Mouse (Mus musculus): ENCODE results near the gene March8. TPM values are rescaled to one million over a fixed set of nuclear protein-coding genes. Genes with fewer than 3 reads are reported as not detected.

Gene March8
- polyA plus RNA-seq, 1 experiment from 2014 or later, result 91.7 TPM

GRCm38 (mm10) chr6:116419699-116420098 lies 81.9 kb downstream of the March8 start:
- H3K27me3 ChIP-seq (ENCODE audit: control insufficient read depth, insufficient read depth, low read depth, low read length), result no peaks in the 10 kb centered on the region
- no peak overlapping the region for H3K9ac ChIP-seq (ENCODE audit: low read depth, low read length)
- H3K27ac ChIP-seq (ENCODE audit: low read length), result no peak overlapping the region
- WGBS (ENCODE audit: insufficient replicate concordance), result 56% methylated on average over 6 of the region's 6 CpGs
- no peaks in the 10 kb centered on the region for H3K36me3 ChIP-seq (ENCODE audit: control insufficient read depth, insufficient read depth)
- H3K4me2 ChIP-seq (ENCODE audit: low read depth, low read length), result no peak overlapping the region
- H3K9me3 ChIP-seq (replicated peaks; ENCODE audit: control insufficient read depth, low read length), result no peaks in the 10 kb centered on the region
- no peak overlapping the region for H3K4me3 ChIP-seq (ENCODE audit: low read depth, low read length)
- no peaks in the 10 kb centered on the region; the same call in 1 of the 2 replicates for H3K4me1 ChIP-seq (ENCODE audit: control insufficient read depth, low read depth, low read length)
- ATAC-seq (ENCODE audit: low read depth), result no peak

GRCm38 (mm10) chr6:116420271-116420670 lies 82.4 kb downstream of the March8 start:
- Histone ChIP-seq H3K27ac (ENCODE audit: low read length) (no peak overlapping the region), H3K27me3 (ENCODE audit: control insufficient read depth, insufficient read depth, low read depth, low read length) (no peaks in the 10 kb centered on the region), H3K4me1 (ENCODE audit: control insufficient read depth, low read depth, low read length) (no peaks in the 10 kb centered on the region; the same call in 1 of the 2 replicates), H3K9me3 (replicated peaks; ENCODE audit: control insufficient read depth, low read length) (no peaks in the 10 kb centered on the region), H3K9ac (ENCODE audit: low read depth, low read length) (no peak overlapping the region), H3K4me2 (ENCODE audit: low read depth, low read length) (no peak overlapping the region), H3K4me3 (ENCODE audit: low read depth, low read length) (no peak overlapping the region), H3K36me3 (ENCODE audit: control insufficient read depth, insufficient read depth) (no peaks in the 10 kb centered on the region)
- 66% methylated on average over 10 of the region's 10 CpGs for WGBS (ENCODE audit: insufficient replicate concordance)
- no peak for ATAC-seq (ENCODE audit: low read depth)

GRCm38 (mm10) chr6:116422991-116423390 lies 85.2 kb downstream of the March8 start:
- Histone ChIP-seq H3K4me2 (ENCODE audit: low read depth, low read length) (no peak overlapping the region), H3K9me3 (replicated peaks; ENCODE audit: control insufficient read depth, low read length) (no peaks in the 10 kb centered on the region), H3K4me1 (ENCODE audit: control insufficient read depth, low read depth, low read length) (no peaks in the 10 kb centered on the region), H3K36me3 (ENCODE audit: control insufficient read depth, insufficient read depth) (no peaks in the 10 kb centered on the region), H3K9ac (ENCODE audit: low read depth, low read length) (no peak overlapping the region), H3K27ac (ENCODE audit: low read length) (no peak overlapping the region), H3K27me3 (ENCODE audit: control insufficient read depth, insufficient read depth, low read depth, low read length) (no peaks in the 10 kb centered on the region), H3K4me3 (ENCODE audit: low read depth, low read length) (no peak overlapping the region)
- no peak for ATAC-seq (ENCODE audit: low read depth)
- 65% methylated on average over 7 of the region's 7 CpGs for WGBS (ENCODE audit: insufficient replicate concordance)

GRCm38 (mm10) chr6:116423664-116424063 lies 85.8 kb downstream of the March8 start:
- ATAC-seq (ENCODE audit: low read depth), result no peak
- Histone ChIP-seq H3K27ac (ENCODE audit: low read length) (no peak overlapping the region), H3K4me2 (ENCODE audit: low read depth, low read length) (no peak overlapping the region), H3K9ac (ENCODE audit: low read depth, low read length) (no peak overlapping the region), H3K27me3 (ENCODE audit: control insufficient read depth, insufficient read depth, low read depth, low read length) (no peaks in the 10 kb centered on the region), H3K4me1 (ENCODE audit: control insufficient read depth, low read depth, low read length) (no peaks in the 10 kb centered on the region), H3K9me3 (replicated peaks; ENCODE audit: control insufficient read depth, low read length) (no peaks in the 10 kb centered on the region), H3K4me3 (ENCODE audit: low read depth, low read length) (no peak overlapping the region), H3K36me3 (ENCODE audit: control insufficient read depth, insufficient read depth) (no peaks in the 10 kb centered on the region)
- 43% methylated on average over 2 of the region's 2 CpGs for WGBS (ENCODE audit: insufficient replicate concordance)

- Histone ChIP-seq H3K27me3 (ENCODE audit: control insufficient read depth, insufficient read depth, low read depth, low read length) (no peaks in the 10 kb centered on the region), H3K36me3 (ENCODE audit: control insufficient read depth, insufficient read depth) (no peaks in the 10 kb centered on the region), H3K4me2 (ENCODE audit: low read depth, low read length) (no peak overlapping the region), H3K9ac (ENCODE audit: low read depth, low read length) (no peak overlapping the region), H3K4me3 (ENCODE audit: low read depth, low read length) (no peak overlapping the region), H3K27ac (ENCODE audit: low read length) (no peak overlapping the region), H3K4me1 (ENCODE audit: control insufficient read depth, low read depth, low read length) (no peaks in the 10 kb centered on the region), H3K9me3 (replicated peaks; ENCODE audit: control insufficient read depth, low read length) (no peaks in the 10 kb centered on the region)
- 51% methylated on average over 3 of the region's 3 CpGs for WGBS (ENCODE audit: insufficient replicate concordance)
- ATAC-seq (ENCODE audit: low read depth), result no peak
These were observed 89.7 kb downstream of the March8 start for GRCm38 (mm10) chr6:116427552-116427951.

- H3K4me1 ChIP-seq (ENCODE audit: control insufficient read depth, low read depth, low read length), result no peaks in the 10 kb centered on the region
- WGBS (ENCODE audit: insufficient replicate concordance), result 42% methylated on average over 5 of the region's 5 CpGs
- no peak overlapping the region for H3K4me3 ChIP-seq (ENCODE audit: low read depth, low read length)
- H3K9me3 ChIP-seq (replicated peaks; ENCODE audit: control insufficient read depth, low read length), result no peaks in the 10 kb centered on the region
- no peak overlapping the region for H3K4me2 ChIP-seq (ENCODE audit: low read depth, low read length)
- no peaks in the 10 kb centered on the region for H3K36me3 ChIP-seq (ENCODE audit: control insufficient read depth, insufficient read depth)
- no peak for ATAC-seq (ENCODE audit: low read depth)
- no peak overlapping the region for H3K27ac ChIP-seq (ENCODE audit: low read length)
- H3K27me3 ChIP-seq (ENCODE audit: control insufficient read depth, insufficient read depth, low read depth, low read length), result no peaks in the 10 kb centered on the region
- no peak overlapping the region for H3K9ac ChIP-seq (ENCODE audit: low read depth, low read length)
These were observed 90.5 kb downstream of the March8 start for GRCm38 (mm10) chr6:116428282-116428681.

- Histone ChIP-seq H3K4me1 (ENCODE audit: control insufficient read depth, low read depth, low read length) (no peaks in the 10 kb centered on the region), H3K36me3 (ENCODE audit: control insufficient read depth, insufficient read depth) (no peaks in the 10 kb centered on the region), H3K9me3 (replicated peaks; ENCODE audit: control insufficient read depth, low read length) (no peaks in the 10 kb centered on the region), H3K4me2 (ENCODE audit: low read depth, low read length) (no peak overlapping the region), H3K4me3 (ENCODE audit: low read depth, low read length) (no peak overlapping the region), H3K27ac (ENCODE audit: low read length) (no peak overlapping the region), H3K9ac (ENCODE audit: low read depth, low read length) (no peak overlapping the region), H3K27me3 (ENCODE audit: control insufficient read depth, insufficient read depth, low read depth, low read length) (no peaks in the 10 kb centered on the region)
- no peak for ATAC-seq (ENCODE audit: low read depth)
- WGBS (ENCODE audit: insufficient replicate concordance), result 56% methylated on average over 6 of the region's 6 CpGs
These were observed 101.0 kb downstream of the March8 start for GRCm38 (mm10) chr6:116438864-116439263.

GRCm38 (mm10) chr6:116439531-116439930 lies 101.7 kb downstream of the March8 start:
- Histone ChIP-seq H3K27me3 (ENCODE audit: control insufficient read depth, insufficient read depth, low read depth, low read length) (no peaks in the 10 kb centered on the region), H3K4me2 (ENCODE audit: low read depth, low read length) (no peak overlapping the region), H3K36me3 (ENCODE audit: control insufficient read depth, insufficient read depth) (no peaks in the 10 kb centered on the region), H3K4me1 (ENCODE audit: control insufficient read depth, low read depth, low read length) (no peaks in the 10 kb centered on the region), H3K27ac (ENCODE audit: low read length) (no peak overlapping the region), H3K4me3 (ENCODE audit: low read depth, low read length) (no peak overlapping the region), H3K9ac (ENCODE audit: low read depth, low read length) (no peak overlapping the region), H3K9me3 (replicated peaks; ENCODE audit: control insufficient read depth, low read length) (no peaks in the 10 kb centered on the region)
- WGBS (ENCODE audit: insufficient replicate concordance), result 60% methylated on average over 6 of the region's 6 CpGs
- ATAC-seq (ENCODE audit: low read depth), result no peak

GRCm38 (mm10) chr6:116440447-116440846 lies 102.6 kb downstream of the March8 start:
- 50% methylated on average over 4 of the region's 4 CpGs for WGBS (ENCODE audit: insufficient replicate concordance)
- Histone ChIP-seq H3K27ac (ENCODE audit: low read length) (no peak overlapping the region), H3K9ac (ENCODE audit: low read depth, low read length) (no peak overlapping the region), H3K27me3 (ENCODE audit: control insufficient read depth, insufficient read depth, low read depth, low read length) (no peaks in the 10 kb centered on the region), H3K4me2 (ENCODE audit: low read depth, low read length) (no peak overlapping the region), H3K4me1 (ENCODE audit: control insufficient read depth, low read depth, low read length) (no peaks in the 10 kb centered on the region), H3K9me3 (replicated peaks; ENCODE audit: control insufficient read depth, low read length) (no peaks in the 10 kb centered on the region), H3K4me3 (ENCODE audit: low read depth, low read length) (no peak overlapping the region), H3K36me3 (ENCODE audit: control insufficient read depth, insufficient read depth) (no peaks in the 10 kb centered on the region)
- no peak for ATAC-seq (ENCODE audit: low read depth)

All from liver, embryonic 16.5 days (tissue).